Mouse (Mus musculus) ES-Bruce4 (cell line): Measurements from ENCODE around the gene Ttc28. TPM values are rescaled to one million over a fixed set of nuclear protein-coding genes. Genes with fewer than 3 reads are reported as not detected.

ENCODE experiments used
- H3K27ac ChIP-seq: 2 replicates; pipeline ENCODE4 v1.5.1; 2012; ENCODE audit warnings: low read length, inconsistent platforms; ENCODE audit not compliant: insufficient read depth
- H3K27me3 ChIP-seq: 2 replicates; pipeline ENCODE4 v1.6.1; 2012; ENCODE audit warnings: mild to moderate bottlenecking, low read length, inconsistent platforms; ENCODE audit not compliant: control insufficient read depth, poor library complexity, insufficient read depth, severe bottlenecking
- H3K36me3 ChIP-seq: 2 replicates; pipeline ENCODE4 v1.6.1; 2012; ENCODE audit warnings: inconsistent platforms, mild to moderate bottlenecking, low read length, moderate library complexity; ENCODE audit not compliant: control insufficient read depth, poor library complexity, insufficient read depth, severe bottlenecking
- H3K4me1 ChIP-seq: one replicate; pipeline ENCODE4 v1.8.1; 2011; ENCODE audit warnings: low read length; ENCODE audit not compliant: control insufficient read depth, insufficient read depth
- H3K4me3 ChIP-seq: 2 replicates; pipeline ENCODE4 v1.5.1; 2011; ENCODE audit warnings: low read depth, mild to moderate bottlenecking, low read length
- H3K9ac ChIP-seq: 2 replicates; pipeline ENCODE4 v1.6.1; 2012; ENCODE audit warnings: low read depth, mild to moderate bottlenecking, inconsistent platforms; ENCODE audit not compliant: poor library complexity, severe bottlenecking
- H3K9me3 ChIP-seq: replicated peaks from 2 replicates; pipeline ENCODE4 v1.6.1; 2012; ENCODE audit warnings: mild to moderate bottlenecking, low read length, inconsistent platforms; ENCODE audit not compliant: control insufficient read depth, poor library complexity, insufficient read depth, severe bottlenecking
- CTCF ChIP-seq: IDR thresholded peaks from one replicate; pipeline ENCODE4 v1.8.1; 2011; ENCODE audit warnings: low read depth, low read length
- EP300 ChIP-seq: IDR thresholded peaks from 2 replicates; pipeline ENCODE4 v1.6.1; 2011; ENCODE audit warnings: low read depth, low read length; ENCODE audit not compliant: insufficient read depth
- POLR2A ChIP-seq: IDR thresholded peaks from one replicate; pipeline ENCODE4 v1.8.1; 2011; ENCODE audit warnings: low read length; ENCODE audit not compliant: insufficient read depth
- polyA plus RNA-seq: library from polyadenylated mRNA; stranded (reverse); fragments of >200 nt; gene quantifications from 2 replicates; pipeline ENCODE4 v1.2.4, GENCODE M21; 2011; ENCODE audit warnings: low read depth; ENCODE audit not compliant: missing spikeins, insufficient read depth, insufficient read length

Ttc28 gene
- polyA plus RNA-seq, 1 experiment = 2.5 TPM

GRCm38 (mm10) chr5:111162857-111163256 lies 283.3 kb downstream of the Ttc28 start:
- H3K27ac ChIP-seq = no peak overlapping the region
- no peaks in the 10 kb centered on the region for H3K27me3 ChIP-seq
- H3K4me1 ChIP-seq = no peaks in the 10 kb centered on the region
- no peak overlapping the region for H3K4me3 ChIP-seq
- no peak for TF ChIP-seq CTCF
- no peak for TF ChIP-seq EP300
- no peak for TF ChIP-seq POLR2A
- no peaks in the 10 kb centered on the region for H3K36me3 ChIP-seq
- no peaks in the 10 kb centered on the region for H3K9me3 ChIP-seq
- no peak overlapping the region for H3K9ac ChIP-seq

- no peaks in the 10 kb centered on the region for H3K27me3 ChIP-seq
- no peak overlapping the region for H3K9ac ChIP-seq
- no peak overlapping the region for H3K4me3 ChIP-seq
- H3K4me1 ChIP-seq = no peaks in the 10 kb centered on the region
- H3K27ac ChIP-seq = no peak overlapping the region
- no peaks in the 10 kb centered on the region for H3K36me3 ChIP-seq
- TF ChIP-seq EP300 = no peak
- no peak for TF ChIP-seq CTCF
- TF ChIP-seq POLR2A = no peak
- H3K9me3 ChIP-seq = no peaks in the 10 kb centered on the region
These were observed 283.8 kb downstream of the Ttc28 start for GRCm38 (mm10) chr5:111163377-111163776.

GRCm38 (mm10) chr5:111164348-111164920 lies 284.8 kb downstream of the Ttc28 start:
- Histone ChIP-seq H3K4me3 (no peak overlapping the region), H3K27ac (no peak overlapping the region), H3K9me3 (no peaks in the 10 kb centered on the region), H3K27me3 (no peaks in the 10 kb centered on the region), H3K4me1 (no peaks in the 10 kb centered on the region), H3K36me3 (no peaks in the 10 kb centered on the region), H3K9ac (no peak overlapping the region)
- TF ChIP-seq POLR2A (no peak), EP300 (no peak), CTCF (no peak)

DNA sequence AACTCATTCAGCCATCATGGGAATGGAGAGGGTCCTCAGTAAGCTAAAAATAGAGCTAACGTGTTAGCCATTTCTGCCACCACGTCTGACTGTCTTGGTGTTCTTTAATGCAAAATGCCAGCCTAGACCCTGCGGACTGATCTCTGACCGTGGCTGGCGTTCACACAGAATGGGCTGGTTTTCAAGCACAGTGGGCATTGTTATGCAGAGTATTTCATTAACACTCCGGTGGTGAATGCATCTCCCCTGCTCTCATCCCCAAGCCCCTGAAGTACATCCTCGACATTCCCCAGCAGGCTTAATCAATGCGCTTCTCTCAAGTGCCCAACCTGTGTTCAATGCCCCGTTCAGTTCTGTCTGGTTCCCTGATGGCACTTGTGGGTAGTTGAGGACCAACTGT lies 290.8 kb downstream of the Ttc28 start:
- H3K36me3 ChIP-seq = no peaks in the 10 kb centered on the region
- no peaks in the 10 kb centered on the region for H3K9me3 ChIP-seq
- no peak for TF ChIP-seq CTCF
- TF ChIP-seq EP300 = 0 out of 2 replicates have a peak, but pooled peaks have one; percentile 8
- TF ChIP-seq POLR2A = no peak
- no peaks in the 10 kb centered on the region for H3K27me3 ChIP-seq
- H3K4me3 ChIP-seq = no peak overlapping the region
- H3K9ac ChIP-seq = no peak overlapping the region
- peaks cover 3% of the 10 kb centered on the region for H3K4me1 ChIP-seq
- no peak overlapping the region for H3K27ac ChIP-seq

- H3K4me1 ChIP-seq = peaks cover 3% of the 10 kb centered on the region
- no peaks in the 10 kb centered on the region for H3K27me3 ChIP-seq
- no peaks in the 10 kb centered on the region for H3K36me3 ChIP-seq
- no peak overlapping the region for H3K4me3 ChIP-seq
- no peak for TF ChIP-seq EP300
- no peak for TF ChIP-seq CTCF
- TF ChIP-seq POLR2A = no peak
- no peak overlapping the region for H3K27ac ChIP-seq
- H3K9me3 ChIP-seq = no peaks in the 10 kb centered on the region
- H3K9ac ChIP-seq = no peak overlapping the region
These were observed 295.8 kb downstream of the Ttc28 start for GRCm38 (mm10) chr5:111175410-111175809.

GRCm38 (mm10) chr5:111175842-111176241 lies 296.2 kb downstream of the Ttc28 start:
- no peaks in the 10 kb centered on the region for H3K4me1 ChIP-seq
- no peaks in the 10 kb centered on the region for H3K27me3 ChIP-seq
- no peaks in the 10 kb centered on the region for H3K36me3 ChIP-seq
- no peaks in the 10 kb centered on the region for H3K9me3 ChIP-seq
- TF ChIP-seq CTCF = no peak
- TF ChIP-seq POLR2A = no peak
- no peak for TF ChIP-seq EP300
- no peak overlapping the region for H3K4me3 ChIP-seq
- H3K9ac ChIP-seq = no peak overlapping the region
- no peak overlapping the region for H3K27ac ChIP-seq
